Mouse (Mus musculus) forebrain, embryonic 11.5 days (tissue): ENCODE measurements around the gene Lemd2. TPM values are rescaled to one million over a fixed set of nuclear protein-coding genes. Genes with fewer than 3 reads are reported as not detected.

ENCODE experiments used
- ATAC-seq: fragments of 200-750 bp; cut with Nextera tagmentation; replicated peaks from 2 replicates; pipeline ENCODE4 v1.8.0; 2017; ENCODE audit warnings: moderate TSS enrichment; ENCODE audit not compliant: low FRiP score
- DNase-seq: peaks from one replicate; pipeline ENCODE4 v3.0.0-alpha.2; 2017; ENCODE audit warnings: low spot score
- H3K27ac ChIP-seq: fragments of 300-500 bp; sonication (generic); 2 replicates; pipeline ENCODE4 v1.5.1; 2014; ENCODE audit warnings: low read depth, low read length
- H3K27me3 ChIP-seq: fragments of 300-500 bp; sonication (generic); 2 replicates; pipeline ENCODE4 v1.6.1; 2014; ENCODE audit warnings: mild to moderate bottlenecking, low read length, mixed read lengths; ENCODE audit not compliant: control insufficient read depth, insufficient read depth
- H3K36me3 ChIP-seq: fragments of 300-500 bp; sonication (generic); 2 replicates; pipeline ENCODE4 v1.6.1; 2014; ENCODE audit warnings: mild to moderate bottlenecking, low read length, moderate library complexity, mixed read lengths; ENCODE audit not compliant: control insufficient read depth, insufficient read depth
- H3K4me1 ChIP-seq: fragments of 300-500 bp; sonication (generic); replicated peaks from 2 replicates; pipeline ENCODE4 v1.6.1; 2014; ENCODE audit warnings: low read length, mixed read lengths; ENCODE audit not compliant: control insufficient read depth, insufficient read depth
- H3K4me2 ChIP-seq: fragments of 300-500 bp; sonication (generic); 2 replicates; pipeline ENCODE4 v1.6.1; 2014; ENCODE audit warnings: low read depth, mild to moderate bottlenecking, low read length, moderate library complexity, mixed read lengths; ENCODE audit not compliant: severe bottlenecking
- H3K4me3 ChIP-seq: fragments of 300-500 bp; sonication (generic); 2 replicates; pipeline ENCODE4 v1.5.1; 2014; ENCODE audit warnings: low read depth, low read length
- H3K9ac ChIP-seq: fragments of 300-500 bp; sonication (generic); 2 replicates; pipeline ENCODE4 v1.6.1; 2014; ENCODE audit warnings: low read length
- H3K9me3 ChIP-seq: fragments of 300-500 bp; sonication (generic); 2 replicates; pipeline ENCODE4 v1.6.1; 2016; ENCODE audit warnings: low read length, mixed read lengths; ENCODE audit not compliant: control insufficient read depth
- WGBS: fragments of 180-500 bp; shearing (Covaris S2); extraction: QIAGEN DNeasy Blood & Tissue Kit; methylation state at CpG from one replicate; pipeline ENCODE4 v1.1.7; 2014; 5-methylcytosine and 5-hydroxymethylcytosine counted together
- polyA plus RNA-seq: library from polyadenylated mRNA; unstranded; fragments of >200 nt; fragmentation: Nextera tagmentation; extraction: Ambion mirVana; gene quantifications from 2 replicates; pipeline ENCODE4 v1.2.1, GENCODE M21; 2014

Gene Lemd2
- polyA plus RNA-seq, 1 experiment from 2014 or later: 18.1 TPM

- no peak for ATAC-seq
- no peak overlapping the region for H3K4me2 ChIP-seq
- DNase-seq: no peak
- H3K27me3 ChIP-seq: no peaks in the 10 kb centered on the region
- no peaks in the 10 kb centered on the region for H3K36me3 ChIP-seq
- H3K4me1 ChIP-seq: peaks cover 7% of the 10 kb centered on the region
- no peak overlapping the region for H3K4me3 ChIP-seq
- no peaks in the 10 kb centered on the region for H3K9me3 ChIP-seq
- WGBS: 93% methylated on average over 9 of the region's 9 CpGs
- no peak overlapping the region for H3K27ac ChIP-seq
- no peak overlapping the region for H3K9ac ChIP-seq
Measured at GRCm38 (mm10) chr17:27178019-27178418, 26.2 kb downstream of the Lemd2 start.

DNA sequence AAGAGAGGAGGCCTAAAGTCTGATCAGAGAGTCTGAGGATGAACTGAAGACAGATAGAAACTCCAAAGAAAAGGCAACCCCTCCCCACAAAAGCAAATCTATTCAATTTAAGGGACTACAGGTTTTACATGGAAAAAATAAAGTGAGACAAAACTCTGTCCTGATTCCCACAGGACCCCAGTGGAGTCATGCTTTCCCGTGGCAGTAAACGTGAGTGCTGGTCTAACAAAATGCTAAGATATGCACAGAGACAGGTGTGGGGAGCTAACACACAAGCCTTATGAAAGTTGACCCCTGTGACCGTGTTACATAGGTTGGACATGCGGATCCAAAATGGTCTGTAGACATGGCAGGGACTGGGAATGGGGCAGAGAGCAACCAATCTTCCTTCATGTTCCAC is 27.5 kb downstream of the Lemd2 start:
- no peaks in the 10 kb centered on the region for H3K27me3 ChIP-seq
- no peak overlapping the region for H3K4me2 ChIP-seq
- no peak for DNase-seq
- ATAC-seq: no peak
- no peak overlapping the region for H3K4me3 ChIP-seq
- no peak overlapping the region for H3K9ac ChIP-seq
- WGBS: 95% methylated on average over 4 of the region's 4 CpGs
- H3K4me1 ChIP-seq: peaks cover 7% of the 10 kb centered on the region
- no peaks in the 10 kb centered on the region for H3K36me3 ChIP-seq
- H3K9me3 ChIP-seq: no peaks in the 10 kb centered on the region
- H3K27ac ChIP-seq: no peak overlapping the region

- H3K4me3 ChIP-seq: no peak overlapping the region
- WGBS: 81% methylated on average over 3 of the region's 3 CpGs
- no peak overlapping the region for H3K4me2 ChIP-seq
- no peak overlapping the region for H3K27ac ChIP-seq
- peaks cover 7% of the 10 kb centered on the region for H3K4me1 ChIP-seq
- H3K9me3 ChIP-seq: no peaks in the 10 kb centered on the region
- no peak for ATAC-seq
- H3K36me3 ChIP-seq: no peaks in the 10 kb centered on the region
- no peak overlapping the region for H3K9ac ChIP-seq
- no peak for DNase-seq
- no peaks in the 10 kb centered on the region for H3K27me3 ChIP-seq
Measured at GRCm38 (mm10) chr17:27176287-27176686, 28.0 kb downstream of the Lemd2 start.

GRCm38 (mm10) chr17:27175196-27175874 is 28.9 kb downstream of the Lemd2 start:
- no peaks in the 10 kb centered on the region for H3K9me3 ChIP-seq
- ATAC-seq (peak; percentile 56; the same call in 1 of the 2 replicates), DNase-seq (peak; percentile 64)
- H3K4me2 ChIP-seq: no peak overlapping the region
- no peak overlapping the region for H3K4me3 ChIP-seq
- no peaks in the 10 kb centered on the region for H3K36me3 ChIP-seq
- H3K9ac ChIP-seq: no peak overlapping the region; the same call in 1 of the 2 replicates
- H3K4me1 ChIP-seq: peaks cover 7% of the 10 kb centered on the region
- H3K27me3 ChIP-seq: no peaks in the 10 kb centered on the region
- peak overlapping the region; percentile 41; the same call in 1 of the 2 replicates for H3K27ac ChIP-seq
- 38% methylated on average over 13 of the region's 14 CpGs for WGBS

DNA sequence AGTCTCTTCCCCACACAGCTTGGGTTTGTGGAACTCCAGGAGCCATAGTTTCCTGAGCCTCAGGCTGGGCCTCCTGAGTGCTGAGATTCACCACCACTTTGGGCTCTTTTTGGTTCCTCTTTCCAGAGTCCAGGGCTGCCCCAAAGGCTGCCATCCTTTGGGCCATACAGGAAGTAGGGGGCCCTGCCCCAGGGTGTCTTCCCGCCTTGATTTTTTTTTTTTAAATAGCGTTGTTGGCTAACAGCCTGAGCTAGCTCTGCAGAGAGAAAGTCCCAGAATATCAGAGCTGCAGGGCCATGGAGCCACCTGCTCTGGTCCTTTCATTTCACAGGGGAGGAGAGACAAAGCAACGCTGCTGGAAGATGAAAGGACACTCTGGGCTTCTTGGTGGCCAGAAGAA is 30.6 kb downstream of the Lemd2 start:
- H3K27me3 ChIP-seq: no peaks in the 10 kb centered on the region
- WGBS: 73% methylated on average over 3 of the region's 3 CpGs
- H3K4me3 ChIP-seq: no peak overlapping the region
- no peak for ATAC-seq
- H3K9me3 ChIP-seq: no peaks in the 10 kb centered on the region
- H3K9ac ChIP-seq: no peak overlapping the region
- peaks cover 7% of the 10 kb centered on the region for H3K4me1 ChIP-seq
- no peaks in the 10 kb centered on the region for H3K36me3 ChIP-seq
- H3K27ac ChIP-seq: no peak overlapping the region
- DNase-seq: no peak
- no peak overlapping the region for H3K4me2 ChIP-seq

GRCm38 (mm10) chr17:27172459-27172858 is 31.8 kb downstream of the Lemd2 start:
- ATAC-seq (no peak), DNase-seq (no peak)
- no peak overlapping the region for H3K4me3 ChIP-seq
- WGBS: 89% methylated on average over 9 of the region's 9 CpGs
- no peaks in the 10 kb centered on the region for H3K9me3 ChIP-seq
- H3K36me3 ChIP-seq: no peaks in the 10 kb centered on the region
- no peak overlapping the region for H3K4me2 ChIP-seq
- no peak overlapping the region for H3K27ac ChIP-seq
- H3K4me1 ChIP-seq: peaks cover 7% of the 10 kb centered on the region
- H3K27me3 ChIP-seq: no peaks in the 10 kb centered on the region
- no peak overlapping the region for H3K9ac ChIP-seq

- H3K9ac ChIP-seq: no peak overlapping the region; the same call in 1 of the 2 replicates
- peaks cover 5% of the 10 kb centered on the region for H3K4me1 ChIP-seq
- no peak overlapping the region for H3K4me2 ChIP-seq
- no peak overlapping the region for H3K27ac ChIP-seq
- no peak for ATAC-seq
- no peaks in the 10 kb centered on the region for H3K9me3 ChIP-seq
- H3K27me3 ChIP-seq: no peaks in the 10 kb centered on the region
- 86% methylated on average over 5 of the region's 5 CpGs for WGBS
- no peaks in the 10 kb centered on the region for H3K36me3 ChIP-seq
- no peak for DNase-seq
- H3K4me3 ChIP-seq: no peak overlapping the region
Measured at GRCm38 (mm10) chr17:27171121-27171520, 33.1 kb downstream of the Lemd2 start.

DNA sequence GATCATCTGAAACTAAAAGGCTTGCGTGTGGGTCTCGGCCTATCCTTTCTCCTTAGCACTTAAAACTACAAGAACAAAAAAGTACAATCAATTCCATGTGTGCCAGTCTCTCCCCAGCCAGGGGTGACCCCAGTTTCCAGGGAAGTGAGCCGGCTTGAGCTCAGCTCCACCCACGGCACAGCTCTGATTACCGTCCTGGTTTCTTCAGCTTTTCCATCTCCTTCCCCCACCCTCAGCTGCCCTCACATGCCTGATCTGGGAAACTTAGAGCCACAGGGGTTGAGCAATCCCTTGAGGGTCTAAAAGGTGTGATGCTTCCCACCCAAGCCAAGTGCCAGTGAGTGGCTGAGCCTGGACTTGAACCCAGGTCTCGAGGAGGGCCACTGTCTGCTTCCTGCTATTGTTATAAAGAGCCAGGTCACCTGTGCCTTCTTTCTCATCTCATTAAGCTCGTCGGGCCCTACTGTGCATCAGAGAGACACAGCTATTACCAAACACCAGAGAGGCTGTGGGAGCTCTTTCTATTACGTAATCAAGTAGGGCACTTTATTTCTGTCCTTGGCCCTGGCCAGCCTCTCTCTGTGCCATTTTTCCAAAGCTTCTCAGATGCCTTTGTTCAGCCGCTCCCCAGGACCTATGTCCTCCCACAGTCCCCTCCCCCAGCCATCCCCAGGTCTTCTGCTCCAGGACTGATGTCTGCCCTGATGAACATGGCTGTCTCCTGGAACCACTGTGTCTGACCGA is 34.1 kb downstream of the Lemd2 start:
- Histone ChIP-seq H3K4me2 (no peak overlapping the region), H3K9me3 (no peaks in the 10 kb centered on the region), H3K9ac (no peak overlapping the region), H3K4me1 (no peaks in the 10 kb centered on the region), H3K4me3 (no peak overlapping the region), H3K27me3 (no peaks in the 10 kb centered on the region), H3K36me3 (no peaks in the 10 kb centered on the region), H3K27ac (no peak overlapping the region)
- ATAC-seq (no peak), DNase-seq (no peak)
- WGBS: 68% methylated on average over 11 of the region's 11 CpGs
